In the genomic region with DNA sequence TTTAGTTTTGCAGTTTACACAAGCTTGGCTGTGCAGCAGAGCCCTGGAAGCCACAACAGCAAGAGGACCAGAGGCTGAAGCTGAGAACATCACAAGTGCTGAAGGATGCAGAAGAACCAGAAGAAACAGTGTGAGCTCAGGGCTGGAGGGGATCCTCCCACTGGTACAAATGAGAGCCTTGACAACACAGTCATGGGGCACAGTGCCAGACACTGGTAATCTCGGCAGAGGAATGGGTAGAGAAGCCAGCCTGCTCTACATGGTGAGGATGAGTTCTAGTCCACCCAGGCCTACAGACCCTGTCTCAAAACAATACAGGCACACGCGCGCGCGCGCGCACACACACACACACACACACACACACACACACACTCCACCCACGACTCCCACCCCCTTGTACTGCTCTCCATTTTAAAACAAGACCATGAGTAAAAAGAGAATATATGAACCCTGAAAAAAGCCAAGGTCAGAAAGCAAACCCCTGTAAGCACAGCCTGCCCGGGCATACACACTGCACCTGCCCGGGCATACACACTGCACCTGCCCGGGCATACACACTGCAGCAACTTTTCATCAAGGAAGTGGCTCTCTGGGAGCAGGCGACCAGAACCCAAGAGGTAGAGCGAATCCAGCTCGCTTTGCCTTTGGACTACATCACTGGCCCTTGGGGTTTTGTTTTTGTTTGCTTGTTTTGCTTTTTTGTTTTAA, we compare ENCODE assay signal across 14 mouse cellular contexts. TPM values are rescaled to one million over a fixed set of nuclear protein-coding genes. Genes with fewer than 3 reads are reported as not detected.
DNase-seq lines count a peak whose midpoint lies in the region; ATAC-seq lines count a peak whose summit lies in the region.
"Had no signal": no experiment of that assay in that cellular context is flagged by ENCODE, and none has a peak within 500 bp of the region (broad histone marks: within the 10 kb centered on the region; RNA-seq: fewer than 3 reads in every experiment).

No protein-coding gene starts in this region.

- DNase-seq in cerebellum, postnatal 4 days (ENCODE audit: low spot score in 2 of 2) = no peak
- no peak for DNase-seq in lung, postnatal 4 days
- peak; percentile 44 for DNase-seq in ZHBTc4 (ENCODE audit: low read depth, low spot score)
- peak; percentile 51 to 75 for DNase-seq in cerebellum, postnatal 25 days
- DNase-seq in gastrocnemius, postnatal 4 days (ENCODE audit: low spot score in 2 of 2) = no peak
- DNase-seq: B cell, adult 2 months; heart, postnatal 14 days; spleen, adult 18-20 months had no signal

- H3K9ac ChIP-seq in lung, embryonic 16.5 days (ENCODE audit: low read length) = no peak overlapping the region
- H3K9ac ChIP-seq: limb, embryonic 15.5 days; neural tube, embryonic 13.5 days had no signal

- no peak overlapping the region for H3K4me2 ChIP-seq in lung, embryonic 16.5 days (ENCODE audit: low read depth, low read length)
- H3K4me2 ChIP-seq: limb, embryonic 15.5 days; neural tube, embryonic 13.5 days had no signal

- peaks cover 13% of the 10 kb centered on the region for H3K4me1 ChIP-seq in lung, embryonic 16.5 days (replicated peaks; ENCODE audit: control insufficient read depth, insufficient read depth, low read length)

- no peaks in the 10 kb centered on the region for H3K9me3 ChIP-seq in lung, embryonic 16.5 days (ENCODE audit: control insufficient read depth, low read length)
- H3K9me3 ChIP-seq: limb, embryonic 15.5 days; neural tube, embryonic 13.5 days had no signal

- no peak overlapping the region for H3K4me3 ChIP-seq in lung, embryonic 16.5 days (ENCODE audit: low read length)
- H3K4me3 ChIP-seq: limb, embryonic 15.5 days; neural tube, embryonic 13.5 days had no signal

- no peak overlapping the region for H3K27ac ChIP-seq in lung, embryonic 16.5 days (ENCODE audit: low read length)
- H3K27ac ChIP-seq: macrophage; neural tube, embryonic 13.5 days had no signal

- 83% methylated on average over 15 of the region's 15 CpGs for WGBS in lung, embryonic 16.5 days

- 0 out of 2 replicates have a peak, but pooled peaks have one; percentile 26 for ATAC-seq in cerebellum, adult (ENCODE audit: insufficient number of reproducible peaks, low FRiP score, low TSS enrichment)
- peak; percentile 31 for ATAC-seq in lung, embryonic 16.5 days (ENCODE audit: low read depth)
- no peak for ATAC-seq in CD4-positive, CD25-positive, alpha-beta regulatory T cell, adult 4 months

- H3K27me3 ChIP-seq in lung, embryonic 16.5 days (ENCODE audit: control insufficient read depth, insufficient read depth, low read depth, low read length) = no peaks in the 10 kb centered on the region
- H3K27me3 ChIP-seq: limb, embryonic 15.5 days; neural tube, embryonic 13.5 days had no signal

- no peaks in the 10 kb centered on the region for H3K36me3 ChIP-seq in lung, embryonic 16.5 days (ENCODE audit: control insufficient read depth, insufficient read depth, low read length)
- H3K36me3 ChIP-seq: neural tube, embryonic 13.5 days had no signal

RNA-seq across cellular contexts. Expression of a gene that starts 39.9 kb away (rescaled TPM):
- polyA plus RNA-seq in lung, embryonic 16.5 days (2015; fragmentation: Nextera tagmentation; extraction: Ambion mirVana) = 11.0 and 11.1 TPM in 2 replicates
- polyA plus RNA-seq in CD4-positive, CD25-positive, alpha-beta regulatory T cell, adult 4 months (2017; shearing (Covaris generic)) = 10 to 100 TPM; 11.1 to 14.8 TPM
- total RNA-seq in gastrocnemius, postnatal 4 days (2021) = 10 to 100 TPM; 77.1 to 88.6 TPM

Comparison
In these comparisons a context has a peak if more than half of its experiments do, and no peak if none do; other contexts are left out.
1. DNase-seq: peak in ZHBTc4 (single experiment) and cerebellum, postnatal 25 days (2 of 2); none in cerebellum, postnatal 4 days (0 of 2), lung, postnatal 4 days (0 of 2) and gastrocnemius, postnatal 4 days (0 of 2).